Mouse (Mus musculus) adrenal gland, postnatal 36 days (tissue): ENCODE data around the gene Tspo. TPM values are rescaled to one million over a fixed set of nuclear protein-coding genes. Genes with fewer than 3 reads are reported as not detected.

Experiments
- DNase-seq, 2 experiments: peaks; one replicate each; pipeline ENCODE4 v3.0.0; 2021; ENCODE audit warnings: mixed read lengths in 1 of 2
- total RNA-seq, 2 experiments: library from RNA; stranded (reverse); gene quantifications; 2 replicates each; pipeline ENCODE4 v1.2.3; 2021

The Tspo gene
- total RNA-seq, 2 experiments from 2014 or later = 495 to 614 TPM

DNA sequence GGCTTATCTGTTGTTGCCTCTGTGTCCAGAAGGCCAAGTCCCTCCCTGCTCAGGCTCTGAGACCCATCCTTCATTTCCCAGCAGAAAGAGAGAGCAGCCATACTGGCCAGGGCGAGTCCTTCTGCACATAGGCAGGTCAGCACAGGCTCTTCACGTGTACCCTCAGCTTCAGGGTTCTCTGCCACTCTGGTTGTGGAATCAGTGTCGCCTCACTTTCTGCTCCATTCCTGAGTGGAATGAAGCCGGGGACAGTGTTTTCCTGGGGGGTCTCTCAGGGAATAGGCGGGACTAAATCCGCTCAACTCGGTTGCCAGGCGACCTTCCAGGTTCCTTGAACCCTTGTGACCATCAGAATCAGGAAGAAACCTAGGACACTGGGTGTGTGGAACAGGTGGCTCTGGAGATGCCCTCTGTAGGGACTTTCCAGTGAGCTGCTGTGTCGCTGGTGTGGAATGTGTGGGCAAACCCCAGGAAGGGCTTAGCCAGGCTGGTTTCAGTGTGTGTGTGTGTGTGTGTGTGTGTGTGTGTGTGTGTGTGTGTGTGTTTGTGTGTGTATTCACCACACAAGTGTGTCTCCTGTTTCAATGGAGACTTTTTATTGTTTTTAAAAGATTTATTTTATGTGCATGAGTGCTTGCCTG, 21.6 kb upstream of the Tspo start:
- no peak for DNase-seq

DNA sequence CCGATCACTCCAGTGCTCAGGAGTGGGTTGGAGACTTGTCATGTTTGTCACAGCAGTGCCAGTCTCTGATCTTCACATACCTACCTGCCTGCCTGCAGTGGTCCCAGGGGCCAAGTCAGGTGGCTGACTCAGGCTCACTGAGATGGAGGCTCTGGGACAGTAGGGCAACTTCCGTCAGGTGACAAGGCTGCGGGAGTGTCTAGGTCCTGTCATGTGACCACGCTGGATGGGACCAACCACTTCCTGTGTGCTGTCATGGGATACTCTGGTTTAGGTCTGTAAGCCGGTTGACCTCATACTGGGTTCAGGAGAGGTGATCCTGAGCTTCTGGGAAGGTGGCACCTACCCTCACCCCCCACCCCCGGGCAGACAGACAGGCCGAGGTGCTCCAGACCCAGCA, 17.4 kb upstream of the Tspo start:
- no peak for DNase-seq

DNA sequence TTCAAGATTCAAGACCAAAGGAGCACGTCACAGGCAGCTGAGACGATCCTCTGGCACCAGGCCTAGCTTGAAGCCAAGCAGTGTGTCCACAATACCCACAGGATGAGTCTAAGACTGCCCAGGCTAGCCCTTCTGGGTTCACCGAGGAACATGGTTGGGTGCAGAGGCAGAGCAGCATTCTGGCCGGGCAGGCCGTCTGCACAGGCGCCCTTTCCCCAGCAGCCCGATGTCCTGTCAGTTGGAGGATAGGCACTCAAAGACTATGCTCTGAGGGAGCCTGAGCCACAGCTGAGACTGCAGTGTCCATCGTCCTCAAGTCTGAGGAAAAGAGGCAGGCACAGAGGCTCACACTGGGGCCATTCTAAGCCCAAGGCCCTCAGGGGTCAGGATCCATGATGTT, 16.2 kb upstream of the Tspo start:
- no peak for DNase-seq

DNA sequence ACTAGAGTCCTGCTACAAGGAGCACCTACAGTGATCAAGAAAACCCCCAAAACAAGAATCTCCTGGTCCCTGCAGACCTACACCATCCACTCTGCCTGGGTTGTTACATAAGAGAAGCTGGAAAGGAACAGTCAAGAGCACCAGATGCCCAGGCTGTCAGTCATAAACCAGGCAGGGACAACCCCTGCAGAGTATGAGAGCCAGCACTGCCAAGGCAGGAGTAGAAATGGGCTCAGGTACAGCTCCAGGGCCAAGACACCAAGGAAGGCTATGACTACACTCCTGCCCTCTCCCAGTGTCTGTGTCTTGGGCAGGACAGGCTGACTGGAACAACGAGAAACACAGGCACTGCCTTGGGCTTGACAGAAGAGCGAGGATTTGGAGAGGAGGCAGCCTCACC, 13.3 kb upstream of the Tspo start:
- DNase-seq = no peak

DNA sequence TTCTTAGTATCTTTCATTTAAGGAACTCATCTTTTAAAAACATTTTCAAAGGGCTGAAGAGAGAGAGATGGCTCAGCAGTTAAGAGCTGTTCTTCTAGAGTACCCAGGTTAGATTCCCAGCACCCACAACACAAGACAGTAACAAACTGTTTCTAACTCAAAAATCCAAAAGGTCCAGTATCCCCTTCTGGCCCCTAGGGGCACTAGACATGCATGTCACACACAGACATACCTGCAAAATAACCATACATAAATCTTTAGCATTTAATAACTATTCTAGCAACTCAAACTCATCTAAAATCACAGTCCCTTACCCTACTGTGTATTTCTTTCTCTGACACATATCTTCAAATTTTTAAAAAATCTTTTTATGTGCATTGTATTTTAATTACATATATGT, 9.6 kb upstream of the Tspo start:
- no peak for DNase-seq

GRCm38 (mm10) chr15:83555161-83555974, 8.0 kb upstream of the Tspo start:
- peak; percentile 89 to 93 for DNase-seq

DNA sequence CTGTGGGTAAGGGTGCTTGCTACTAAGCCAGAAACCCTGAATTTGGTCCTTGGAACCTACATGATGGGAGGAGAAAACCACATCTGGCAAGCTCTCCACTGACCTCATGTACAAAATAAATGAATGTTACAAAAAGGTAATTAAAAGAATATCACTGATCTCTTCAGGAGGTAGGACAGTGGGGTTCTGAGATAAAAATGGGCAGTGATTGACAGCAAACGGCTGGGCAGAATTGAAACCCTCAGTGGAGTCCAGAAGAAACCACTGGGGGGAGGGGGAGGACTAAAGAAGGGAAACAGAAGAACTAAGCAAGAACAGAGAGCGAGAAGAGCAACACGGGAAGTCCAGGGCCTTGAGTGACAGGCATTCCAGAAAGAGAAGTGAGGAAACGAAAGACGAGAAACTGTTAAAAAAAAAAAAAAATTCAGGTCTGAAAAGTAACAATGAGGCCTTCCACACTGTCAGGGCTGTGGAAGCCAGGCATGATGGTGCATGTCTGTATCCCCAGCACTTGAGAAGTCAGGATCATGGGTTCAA, 2.4 kb upstream of the Tspo start:
- DNase-seq = no peak

DNA sequence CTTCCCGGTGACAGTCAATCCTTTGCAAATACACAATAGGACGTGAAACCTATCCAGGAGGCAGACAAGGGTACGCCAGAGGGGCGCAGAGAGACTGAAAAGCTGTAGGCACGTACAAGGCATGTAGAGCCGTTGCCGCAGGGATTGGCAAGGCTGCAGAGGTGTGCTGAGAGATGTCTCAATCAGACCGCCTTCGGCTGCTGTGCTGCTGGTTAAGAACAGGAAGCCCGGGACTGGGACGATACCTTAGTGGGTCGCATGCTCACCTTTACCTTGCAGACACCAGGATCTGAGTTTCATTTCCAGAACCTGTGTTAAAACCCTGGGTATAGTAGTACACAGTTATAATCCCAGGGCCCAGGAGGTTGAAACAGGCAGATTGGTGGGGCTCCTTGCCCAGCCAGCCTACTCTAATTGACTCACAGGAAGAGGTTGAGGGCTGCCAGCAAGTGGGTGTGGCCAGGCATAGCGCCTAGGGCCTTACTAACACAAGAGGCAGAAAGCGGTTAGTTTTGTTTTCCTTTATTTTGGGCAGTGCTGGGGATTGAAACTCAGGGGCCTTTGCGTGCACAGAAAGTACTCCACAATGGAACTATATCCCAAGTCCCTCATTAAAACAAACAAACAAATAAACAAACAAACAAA, 644 bp upstream of the Tspo start:
- DNase-seq = peak; percentile 92 to 93

GRCm38 (mm10) chr15:83563857-83564651, 662 bp downstream of the Tspo start:
- DNase-seq = peak; percentile 77 to 81

DNA sequence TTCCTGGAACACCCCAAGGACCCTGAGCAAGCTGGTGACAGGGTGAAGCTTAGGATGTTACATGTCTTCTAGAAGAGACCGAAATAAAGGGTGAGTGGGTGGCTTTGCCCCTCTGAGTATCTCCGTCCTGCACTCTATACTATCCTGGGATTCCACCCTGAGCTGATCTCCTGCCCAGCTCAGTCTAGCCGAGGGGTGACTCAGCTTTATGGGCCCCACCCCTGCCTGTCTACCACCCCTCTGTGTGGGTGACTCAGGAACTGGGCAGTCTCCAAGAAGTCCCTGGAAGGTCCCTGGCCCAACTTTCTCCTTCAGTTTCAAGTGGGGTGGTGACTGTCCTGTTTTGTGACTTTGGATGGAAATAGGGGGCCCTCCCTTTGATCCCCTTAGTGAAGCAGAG, 2.0 kb downstream of the Tspo start:
- peak; percentile 91 to 92 for DNase-seq

- DNase-seq = no peak
Observed at GRCm38 (mm10) chr15:83566006-83566405, 2.6 kb downstream of the Tspo start.

DNA sequence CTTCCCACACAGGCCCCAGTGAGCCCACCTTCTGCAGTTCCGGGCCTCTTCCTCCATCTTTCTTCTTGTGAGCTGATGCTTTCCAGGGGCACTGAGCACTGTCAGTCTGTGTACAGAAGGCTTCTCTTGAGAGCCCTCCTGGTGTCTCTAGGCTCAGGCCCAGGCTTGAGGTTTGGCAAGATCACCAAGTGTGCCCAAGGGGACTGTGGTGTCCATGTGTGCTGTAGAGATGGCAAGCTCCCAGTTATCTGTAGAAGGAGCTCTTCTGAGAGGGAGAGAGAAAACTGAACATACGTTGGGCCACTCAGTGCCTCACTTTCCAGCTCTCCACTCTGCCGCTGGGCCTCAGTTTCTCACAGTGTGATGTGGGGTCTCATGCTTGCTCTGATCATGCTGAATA, 4.3 kb downstream of the Tspo start:
- no peak for DNase-seq

- DNase-seq = peak; percentile 40 to 54
Observed at GRCm38 (mm10) chr15:83568544-83568943, 5.2 kb downstream of the Tspo start.

- no peak for DNase-seq
Observed at GRCm38 (mm10) chr15:83569682-83570081, 6.3 kb downstream of the Tspo start.

GRCm38 (mm10) chr15:83570641-83571040, 7.2 kb downstream of the Tspo start:
- no peak for DNase-seq

- DNase-seq = peak; percentile 77 to 81
Observed at GRCm38 (mm10) chr15:83571636-83572035, 8.2 kb downstream of the Tspo start.

GRCm38 (mm10) chr15:83572132-83572531, 8.7 kb downstream of the Tspo start:
- no peak for DNase-seq

DNA sequence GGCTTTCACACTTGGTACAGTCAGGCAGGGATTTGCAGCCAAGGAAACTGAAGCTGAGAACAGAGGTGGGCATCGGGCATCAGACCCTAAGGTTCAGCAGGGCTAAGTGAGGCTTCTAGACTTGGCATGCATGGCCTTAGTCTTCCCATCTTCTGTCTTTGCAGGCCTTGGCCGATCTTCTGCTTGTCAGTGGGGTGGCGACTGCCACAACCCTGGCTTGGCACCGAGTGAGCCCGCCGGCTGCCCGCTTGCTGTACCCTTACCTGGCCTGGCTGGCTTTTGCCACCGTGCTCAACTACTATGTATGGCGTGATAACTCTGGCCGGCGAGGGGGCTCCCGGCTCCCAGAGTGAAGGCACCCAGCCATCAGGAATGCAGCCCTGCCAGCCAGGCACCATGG, 10.2 kb downstream of the Tspo start:
- DNase-seq = no peak

DNA sequence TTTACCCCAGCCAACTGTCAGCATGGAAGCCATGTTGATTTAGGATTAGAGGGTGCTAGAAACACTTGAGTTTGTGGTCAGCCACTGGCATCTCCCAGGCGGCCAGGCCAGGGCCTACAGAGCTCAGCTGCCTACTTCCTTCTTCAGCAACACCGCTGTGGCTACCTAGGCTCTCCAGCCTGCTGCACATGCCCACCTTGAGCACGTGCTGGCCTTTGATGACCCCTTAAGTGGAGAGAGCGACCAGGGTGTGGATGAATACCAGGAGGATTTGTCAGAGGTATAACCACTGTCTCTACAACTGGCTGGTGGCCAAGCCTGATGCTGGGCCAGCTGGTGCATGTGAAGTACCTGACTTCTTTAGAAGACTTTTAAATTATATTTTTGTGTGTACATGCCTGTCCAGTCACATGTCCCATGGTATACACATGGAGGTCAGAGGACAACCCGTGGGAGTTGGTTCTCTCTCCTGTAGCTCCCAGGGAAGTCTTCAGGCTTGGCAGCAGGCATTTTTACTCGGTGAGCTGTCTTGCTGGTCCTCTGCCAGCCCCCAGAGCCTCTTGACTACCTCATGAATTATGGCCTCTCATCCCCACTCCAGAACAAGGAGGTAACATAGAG, 11.4 kb downstream of the Tspo start:
- peak; percentile 79 to 86 for DNase-seq

- no peak for DNase-seq
Observed at GRCm38 (mm10) chr15:83575543-83575942, 12.2 kb downstream of the Tspo start.

DNA sequence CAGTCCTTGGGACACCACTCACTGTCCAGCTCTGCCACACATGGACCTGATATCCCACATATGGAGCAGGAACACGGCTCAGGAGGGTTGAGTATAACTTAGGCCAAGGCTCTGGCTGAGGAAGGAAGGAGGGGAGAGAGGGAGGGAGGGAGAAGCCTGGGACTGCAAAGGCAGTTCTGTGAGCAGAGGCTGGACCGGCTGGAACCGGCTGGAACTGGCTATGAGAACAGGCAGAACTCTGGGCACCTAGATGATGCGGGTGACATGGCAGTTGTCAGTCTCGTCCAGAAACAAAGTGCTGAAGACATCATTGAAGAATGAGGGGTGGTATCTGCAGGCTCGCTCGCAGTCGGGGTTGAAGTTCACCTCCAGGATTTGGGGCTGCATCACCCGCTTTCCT, 13.3 kb downstream of the Tspo start:
- no peak for DNase-seq

GRCm38 (mm10) chr15:83582931-83583330, 19.5 kb downstream of the Tspo start:
- no peak for DNase-seq
